Mouse (Mus musculus): ENCODE data around the gene Olfr301.

The Olfr301 gene

GRCm38 (mm10) chr7:86403546-86403945 is at the start of gene Olfr301:
Gene Olfr301 (plus strand): TSS chr7:86403846.
- no peak for DNase-seq (ENCODE audit: low spot score)

- DNase-seq (ENCODE audit: low spot score): no peak
Measured at GRCm38 (mm10) chr7:86366828-86367227, 36.8 kb upstream of the Olfr301 start, which contains the start of gene Olfr305. Gene Olfr305 (minus strand): TSS chr7:86366928.

GRCm38 (mm10) chr7:86385769-86386168 is 17.9 kb upstream of the Olfr301 start:
- no peak for DNase-seq (ENCODE audit: low spot score)

- no peak for DNase-seq (ENCODE audit: low spot score)
Measured at GRCm38 (mm10) chr7:86386558-86386957, 17.1 kb upstream of the Olfr301 start, which contains the start of gene Olfr304. Gene Olfr304 (minus strand): TSS chr7:86386658.

GRCm38 (mm10) chr7:86397689-86398088 is 6.0 kb upstream of the Olfr301 start, which contains the start of gene Olfr303:
Gene Olfr303 (minus strand): TSS chr7:86397789.
- no peak for DNase-seq (ENCODE audit: low spot score)

GRCm38 (mm10) chr7:86459621-86460020 is 56.0 kb downstream of the Olfr301 start, which contains the start of gene Olfr299:
Gene Olfr299 (plus strand): TSS chr7:86459921.
- no peak for DNase-seq (ENCODE audit: low spot score)
